ENCODE assay signal across 10 mouse cellular contexts in genomic region chr2:166857118-166857517, GRCm38 (mm10). TPM values are rescaled to one million over a fixed set of nuclear protein-coding genes. Genes with fewer than 3 reads are reported as not detected.
A peak's percentile ranks its signal among the peaks of the same experiment; 100 is the strongest.
DNase-seq lines count a peak whose midpoint lies in the region; ATAC-seq and TF ChIP-seq lines count a peak whose summit lies in the region.
"Had no signal": no experiment of that assay in that cellular context is flagged by ENCODE, and none has a peak within 500 bp of the region (broad histone marks: within the 10 kb centered on the region; RNA-seq: fewer than 3 reads in every experiment).

No protein-coding gene starts in this region.

- peak; percentile 17 for DNase-seq in kidney, adult 9 months
- no peak for DNase-seq in kidney, postnatal 4 days
- DNase-seq in B cell, adult 2 months, result peak; percentile 26 to 31
- peak; percentile 31 for DNase-seq in WW6 (ENCODE audit: low read depth, low spot score)
- no peak for DNase-seq in liver, postnatal 0 days
- no peak for DNase-seq in adrenal gland, adult 2 months
- DNase-seq in left cerebral cortex, adult 11 months (ENCODE audit: low spot score), result no peak
- DNase-seq: cerebellum, postnatal 25 days had no signal

- no peak overlapping the region for H3K4me3 ChIP-seq in liver, postnatal 0 days (ENCODE audit: low read depth, low read length)
- H3K4me3 ChIP-seq in neural tube, embryonic 15.5 days (replicated peaks), result no peak overlapping the region
- H3K4me3 ChIP-seq: liver, embryonic 15.5 days had no signal

- H3K4me2 ChIP-seq in liver, postnatal 0 days (ENCODE audit: low read depth, low read length), result no peak overlapping the region
- no peak overlapping the region for H3K4me2 ChIP-seq in neural tube, embryonic 15.5 days
- H3K4me2 ChIP-seq: liver, embryonic 15.5 days had no signal

- TF ChIP-seq EP300 in liver, postnatal 0 days (IDR thresholded peaks at IDR 0.05; ENCODE audit: low read depth), result no peak

- peaks cover 93% of the 10 kb centered on the region for H3K36me3 ChIP-seq in liver, postnatal 0 days (replicated peaks; ENCODE audit: insufficient read depth, low read length)
- H3K36me3 ChIP-seq in neural tube, embryonic 15.5 days, result peaks cover 93% of the 10 kb centered on the region

- H3K9ac ChIP-seq in liver, postnatal 0 days (replicated peaks), result no peak overlapping the region
- H3K9ac ChIP-seq in neural tube, embryonic 15.5 days (replicated peaks), result no peak overlapping the region
- H3K9ac ChIP-seq: liver, embryonic 15.5 days had no signal

- no peak for ATAC-seq in liver, postnatal 0 days
- no peak for ATAC-seq in neural tube, embryonic 15.5 days (ENCODE audit: low FRiP score)

- no peaks in the 10 kb centered on the region; the same call in 1 of the 2 replicates for H3K9me3 ChIP-seq in liver, postnatal 0 days (ENCODE audit: low read length)
- no peaks in the 10 kb centered on the region for H3K9me3 ChIP-seq in neural tube, embryonic 15.5 days (replicated peaks)
- H3K9me3 ChIP-seq: liver, embryonic 15.5 days had no signal

- 91% methylated on average over 2 of the region's 2 CpGs for WGBS in liver, postnatal 0 days (ENCODE audit: insufficient replicate concordance)
- 78% methylated on average over 2 of the region's 2 CpGs for WGBS in neural tube, embryonic 15.5 days

- H3K27ac ChIP-seq in liver, postnatal 0 days (ENCODE audit: low read depth), result no peak overlapping the region
- H3K27ac ChIP-seq in neural tube, embryonic 15.5 days (replicated peaks), result no peak overlapping the region
- H3K27ac ChIP-seq: liver, embryonic 15.5 days had no signal

- peak; percentile 57 for TF ChIP-seq CTCF in liver, postnatal 0 days (IDR thresholded peaks at IDR 0.05; ENCODE audit: low read depth)

- H3K27me3 ChIP-seq in liver, postnatal 0 days (ENCODE audit: insufficient read depth, low read length), result no peaks in the 10 kb centered on the region
- H3K27me3 ChIP-seq in neural tube, embryonic 15.5 days (replicated peaks), result no peaks in the 10 kb centered on the region
- H3K27me3 ChIP-seq: liver, embryonic 15.5 days had no signal

- no peaks in the 10 kb centered on the region for H3K4me1 ChIP-seq in liver, postnatal 0 days (ENCODE audit: insufficient read depth)
- no peaks in the 10 kb centered on the region for H3K4me1 ChIP-seq in neural tube, embryonic 15.5 days
- H3K4me1 ChIP-seq: liver, embryonic 15.5 days had no signal

RNA-seq across cellular contexts. Expression of gene Cse1l, which starts 48.7 kb away (rescaled TPM):
- polyA plus RNA-seq in liver, postnatal 0 days (2015; fragmentation: Nextera tagmentation; extraction: Ambion mirVana), result 19.0 and 23.3 TPM in 2 replicates
- 10 to 100 TPM; 56.4 to 77.0 TPM for total RNA-seq in adrenal gland, adult 2 months (2021)
- 8.9 and 12.6 TPM in 2 replicates for polyA plus RNA-seq in adrenal gland, adult 2 months (2012; rRNA removed)
- polyA plus RNA-seq in neural tube, embryonic 15.5 days (2015; fragmentation: Nextera tagmentation; extraction: Ambion mirVana), result 85.9 and 94.2 TPM in 2 replicates

RNA-seq across cellular contexts. Expression of gene Arfgef2, which starts 51.7 kb away (rescaled TPM):
- polyA plus RNA-seq in liver, postnatal 0 days (2015; fragmentation: Nextera tagmentation; extraction: Ambion mirVana), result 2.5 and 2.7 TPM in 2 replicates
- total RNA-seq in adrenal gland, adult 2 months (2021), result 10 to 100 TPM; 64.3 to 80.6 TPM
- 16.8 and 21.8 TPM in 2 replicates for polyA plus RNA-seq in adrenal gland, adult 2 months (2012; rRNA removed)
- 4.1 and 4.6 TPM in 2 replicates for polyA plus RNA-seq in neural tube, embryonic 15.5 days (2015; fragmentation: Nextera tagmentation; extraction: Ambion mirVana)

Comparison
In these comparisons a context has a peak if more than half of its experiments do, and no peak if none do; other contexts are left out.
1. DNase-seq: peak in kidney, adult 9 months (single experiment), B cell, adult 2 months (2 of 2) and WW6 (single experiment); none in kidney, postnatal 4 days (0 of 2), liver, postnatal 0 days (single experiment), adrenal gland, adult 2 months (single experiment) and left cerebral cortex, adult 11 months (single experiment).